Mouse (Mus musculus) spleen, embryonic (tissue): ENCODE results near the gene Atg5.
"Not testable (repeated sequence)": the region's sequence is repeated elsewhere in the genome, so short reads cannot be mapped to it uniquely, and the experiment has no call there.

Experiments used
- CTCF ChIA-PET: fragments of 350-600 bp; sonication (Branson Sonifier 250); formaldehyde crosslinking; loops from one replicate; lab custom pipeline; 2022; lab: Charles Lee

The Atg5 gene

DNA sequence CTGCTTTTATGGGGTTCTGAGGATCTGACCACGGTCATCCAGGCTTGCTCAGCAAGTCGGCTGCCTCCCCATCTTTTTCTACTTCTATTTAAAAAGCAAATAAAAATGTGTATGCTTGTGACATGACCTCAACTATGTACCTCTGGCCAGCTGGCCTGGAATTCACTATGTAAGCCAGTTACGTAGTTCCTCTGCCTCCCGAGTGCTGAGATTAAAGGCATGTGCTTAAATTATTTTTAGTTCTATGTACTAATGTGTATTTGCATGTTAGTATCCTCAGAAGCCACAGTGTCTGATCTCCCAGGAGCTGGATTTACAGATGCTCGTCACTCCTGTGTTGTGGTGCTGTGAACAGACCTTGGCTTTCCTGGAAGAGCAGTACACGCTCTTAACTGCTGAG, 41.1 kb downstream of the Atg5 start:
- CTCF ChIA-PET: interaction anchor here (0.7 to 1.1 kb wide), 2 partner anchors 8 to 16 kb away, joined by 3 to 9 read pairs; no protein-coding TSS in a partner anchor

DNA sequence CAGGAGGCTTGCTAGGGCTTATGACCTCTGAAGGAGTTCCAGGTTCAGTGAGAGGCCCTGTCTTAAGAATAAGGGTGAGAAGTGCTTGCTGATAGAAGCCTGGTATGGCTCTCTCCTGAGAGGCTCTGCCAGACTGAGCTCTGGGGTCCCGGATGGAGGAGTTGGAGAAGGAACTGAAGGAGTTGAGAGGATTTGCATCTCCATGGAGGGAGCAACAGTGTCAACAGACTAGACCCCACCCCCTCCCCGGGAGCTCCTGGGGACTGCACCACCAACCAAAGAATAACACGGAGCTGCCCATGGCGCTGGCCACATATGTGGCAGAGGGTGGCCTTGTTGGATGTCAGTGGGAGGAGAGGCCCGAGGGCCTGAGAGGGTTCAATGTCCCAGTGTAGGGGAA, 47.1 kb downstream of the Atg5 start:
- CTCF ChIA-PET: no interaction called here

DNA sequence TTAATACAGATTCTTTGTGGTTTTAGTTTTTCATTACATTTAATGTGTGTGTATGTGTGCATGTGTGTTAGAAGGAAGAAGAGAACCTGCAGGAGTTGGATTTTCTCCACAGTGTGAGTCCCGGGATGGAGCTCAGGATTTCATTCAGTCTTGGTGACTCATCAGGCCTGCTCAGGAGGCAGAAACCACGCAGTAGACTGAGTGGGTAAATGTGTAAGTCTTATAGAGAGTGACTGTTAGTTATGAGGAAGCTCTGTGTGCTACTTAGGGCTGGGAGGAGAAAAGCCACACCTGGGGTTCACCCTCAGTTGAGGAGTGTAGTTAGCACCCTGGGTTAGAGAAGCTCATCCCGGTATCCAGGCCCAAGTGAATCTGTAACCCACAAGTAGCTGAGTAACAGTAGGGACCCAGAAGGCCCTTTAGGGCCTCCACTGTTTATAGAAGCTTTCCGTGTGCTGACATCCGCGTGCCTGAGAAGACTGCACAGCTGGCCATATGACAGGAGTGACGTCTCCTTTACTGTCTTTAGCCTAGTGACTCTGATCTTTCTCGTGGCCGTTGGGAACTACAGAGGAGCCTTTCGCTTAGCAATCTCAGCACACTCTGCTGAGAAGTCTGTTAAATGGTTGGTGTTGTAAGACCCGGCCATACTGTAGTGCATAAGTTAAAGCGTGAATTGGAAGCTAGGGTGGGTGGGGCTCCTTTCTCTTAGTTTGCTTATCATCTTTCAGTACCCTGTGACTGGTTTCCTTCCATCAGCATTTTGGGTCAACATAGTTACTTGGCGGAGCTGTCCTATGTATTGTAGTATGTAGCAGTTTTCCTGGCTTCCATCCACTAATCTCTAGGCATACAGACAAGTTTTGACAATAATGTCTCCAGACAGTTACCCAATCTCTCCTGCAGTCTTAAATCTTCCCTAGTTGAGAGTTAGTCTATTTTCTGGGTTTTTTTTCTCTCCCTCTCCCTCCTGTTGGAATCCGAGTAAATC, 48.4 kb downstream of the Atg5 start:
- CTCF ChIA-PET: interaction anchor here (0.5 kb wide), 1 partner anchor 1814 kb away, joined by 5 read pairs; no protein-coding TSS in a partner anchor

DNA sequence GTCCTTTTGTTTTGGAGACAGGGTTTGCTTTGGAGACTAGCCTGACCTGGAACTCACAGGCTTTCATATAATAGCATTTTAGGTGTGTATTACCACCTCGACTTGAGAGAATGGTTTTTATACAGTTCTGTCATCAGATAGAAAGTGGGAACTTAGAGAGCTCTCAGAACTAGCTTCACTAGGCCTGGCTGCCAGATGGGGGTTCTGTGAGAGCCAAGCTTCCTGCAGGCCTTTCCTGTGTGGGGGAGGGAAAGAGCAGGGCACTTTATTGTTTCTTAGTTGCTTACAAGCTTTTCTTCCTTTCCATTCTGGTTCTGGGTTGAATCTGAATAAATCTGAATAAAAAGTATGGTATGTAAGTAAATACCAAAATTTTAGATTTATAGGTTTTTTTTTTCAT, 54.0 kb downstream of the Atg5 start:
- CTCF ChIA-PET: interaction anchor here (0.7 kb wide), 1 partner anchor 39 kb away, joined by 7 read pairs; no protein-coding TSS in a partner anchor

DNA sequence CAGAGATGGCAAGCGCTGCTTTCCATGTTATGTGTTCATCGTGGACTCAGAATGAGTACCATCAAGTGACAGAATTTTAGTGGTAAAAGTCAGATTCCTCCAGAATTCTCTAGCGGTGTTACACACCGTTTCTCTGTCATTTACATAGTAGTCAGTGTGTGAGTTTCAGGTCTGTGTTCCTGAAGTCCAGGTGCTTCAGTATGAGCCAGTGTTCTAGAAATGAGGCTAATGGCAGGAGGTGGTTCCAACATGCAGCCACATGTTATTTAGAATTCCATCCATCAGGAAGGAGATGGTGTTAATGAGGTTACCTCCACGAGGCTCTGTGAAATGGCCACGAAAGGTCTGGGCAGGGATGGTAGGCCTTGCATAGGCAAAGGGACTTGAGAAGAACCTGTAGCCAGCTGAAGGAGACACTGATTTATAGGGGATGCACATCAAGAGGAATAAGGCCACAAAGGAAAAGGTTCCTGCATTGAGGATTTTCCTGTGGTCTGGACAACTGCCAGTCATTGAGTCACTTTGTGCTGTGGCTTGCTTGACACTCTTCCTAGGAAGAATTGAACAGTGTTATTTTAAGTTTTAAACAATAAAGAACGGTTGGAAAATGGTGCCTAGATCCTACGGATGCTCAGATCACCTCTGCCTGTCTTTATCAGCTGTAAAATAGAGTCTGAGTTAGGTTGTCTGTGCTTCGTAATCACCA, 55.1 kb downstream of the Atg5 start:
- CTCF ChIA-PET: interaction anchor here (0.6 kb wide), 1 partner anchor 165 kb away, joined by 6 read pairs; no protein-coding TSS in a partner anchor

DNA sequence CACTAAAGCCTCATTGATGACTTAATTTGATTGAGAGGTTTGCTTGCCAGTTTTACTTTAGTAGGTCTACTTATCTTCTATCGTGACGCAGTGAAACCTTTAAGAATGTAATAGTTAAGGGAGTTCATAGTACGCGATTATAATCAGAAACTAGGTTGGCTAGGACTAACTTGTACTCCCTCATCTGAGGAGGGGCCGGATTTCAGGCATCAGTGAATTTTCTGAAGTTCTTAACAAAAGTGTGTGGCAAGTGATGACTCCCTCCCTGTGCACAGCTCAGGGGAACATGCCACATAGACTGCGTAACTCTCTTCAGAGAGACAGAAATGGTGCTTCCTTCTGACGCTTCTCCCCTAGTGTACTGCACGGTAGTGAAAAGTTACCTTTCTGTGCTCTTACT, 55.7 kb downstream of the Atg5 start:
- CTCF ChIA-PET: no interaction called here

DNA sequence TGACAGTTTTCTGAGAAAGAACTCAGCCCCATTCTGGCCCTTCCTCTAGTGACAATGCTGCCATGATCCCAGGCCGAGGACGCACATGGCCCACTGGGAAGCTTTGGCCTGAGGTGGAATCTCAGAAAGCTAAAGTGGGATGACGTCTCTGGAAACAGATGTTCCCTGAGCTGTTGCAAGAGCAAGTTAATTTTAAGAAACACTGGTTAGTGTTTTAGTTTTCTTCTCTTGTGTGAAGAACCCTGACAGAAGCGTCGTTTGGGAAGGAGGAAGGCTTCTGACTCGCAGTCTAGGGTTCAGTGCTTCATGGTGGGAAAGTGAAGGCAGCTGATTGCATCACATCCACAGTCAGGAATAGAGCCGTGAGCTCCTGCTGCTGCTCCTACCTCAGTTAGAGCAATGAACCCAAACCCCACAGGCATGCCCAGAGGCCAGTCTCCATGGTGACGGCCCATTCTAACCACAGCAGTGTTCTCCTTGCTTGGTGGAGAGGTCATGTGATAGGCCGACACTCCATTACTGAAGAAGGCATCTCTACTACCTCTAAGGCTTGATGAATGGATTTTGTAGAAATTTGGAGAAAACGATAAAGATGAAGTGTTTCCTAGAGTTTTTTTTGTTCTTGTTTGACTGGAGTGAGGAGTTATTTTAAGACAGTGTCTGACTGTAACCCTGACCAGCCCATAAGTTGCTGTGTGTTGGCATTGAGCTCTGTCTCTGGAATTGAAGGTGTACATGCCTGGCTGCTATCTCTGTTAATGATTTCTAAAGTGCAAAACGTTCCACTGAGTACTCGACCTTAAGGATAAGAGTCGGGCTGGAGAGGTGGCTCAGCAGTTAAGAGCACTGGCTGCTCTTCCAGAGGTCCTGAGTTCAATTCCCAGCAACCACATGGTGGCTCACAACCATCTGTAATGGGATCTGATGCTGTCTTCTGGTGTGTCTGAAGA, 57.7 kb downstream of the Atg5 start:
- CTCF ChIA-PET: interaction anchor here (0.5 to 0.7 kb wide), 3 partner anchors 16 to 784 kb away, joined by 3 to 6 read pairs (median 6); no protein-coding TSS in a partner anchor

DNA sequence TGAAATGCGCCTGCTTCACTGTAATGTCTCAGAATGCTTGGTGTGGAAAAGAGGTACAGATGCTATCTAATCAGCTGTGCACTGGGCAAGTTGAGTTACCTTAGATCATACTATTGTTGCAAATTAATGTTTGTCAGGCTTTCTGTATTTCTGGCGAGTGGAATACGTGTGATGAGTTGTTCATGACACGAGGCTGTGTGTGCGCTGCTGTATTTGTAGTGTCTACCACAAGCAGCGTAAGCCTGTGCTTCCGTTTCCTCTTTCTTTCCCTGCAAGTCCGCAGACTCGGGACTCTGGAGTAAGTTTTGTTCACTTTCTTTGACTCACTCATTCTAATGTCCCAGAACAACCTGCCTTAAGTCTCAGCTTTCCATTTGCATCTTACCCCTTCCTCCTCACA, 58.9 kb downstream of the Atg5 start:
- CTCF ChIA-PET: no interaction called here

DNA sequence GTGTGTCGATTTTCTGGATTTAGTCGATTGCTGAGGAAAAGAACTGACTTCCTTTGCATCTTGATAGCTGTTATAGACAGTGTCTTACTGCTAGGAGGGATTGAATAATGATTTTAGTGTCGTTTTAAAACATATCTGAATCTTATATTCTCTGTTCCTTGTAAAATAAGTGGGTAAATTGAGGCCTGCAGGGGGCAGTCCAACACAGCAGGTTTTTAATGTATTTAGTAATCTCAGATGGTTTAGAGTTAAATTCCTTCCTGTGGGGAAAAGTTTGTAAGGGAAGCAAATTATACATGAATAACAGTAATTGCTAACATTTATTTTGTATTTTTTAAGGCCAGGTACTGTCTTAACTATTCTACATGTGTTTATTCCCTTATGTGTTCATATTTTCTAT, 60.2 kb downstream of the Atg5 start:
- CTCF ChIA-PET: interaction anchor here (0.7 kb wide), 1 partner anchor 717 kb away, joined by 3 read pairs; no protein-coding TSS in a partner anchor

DNA sequence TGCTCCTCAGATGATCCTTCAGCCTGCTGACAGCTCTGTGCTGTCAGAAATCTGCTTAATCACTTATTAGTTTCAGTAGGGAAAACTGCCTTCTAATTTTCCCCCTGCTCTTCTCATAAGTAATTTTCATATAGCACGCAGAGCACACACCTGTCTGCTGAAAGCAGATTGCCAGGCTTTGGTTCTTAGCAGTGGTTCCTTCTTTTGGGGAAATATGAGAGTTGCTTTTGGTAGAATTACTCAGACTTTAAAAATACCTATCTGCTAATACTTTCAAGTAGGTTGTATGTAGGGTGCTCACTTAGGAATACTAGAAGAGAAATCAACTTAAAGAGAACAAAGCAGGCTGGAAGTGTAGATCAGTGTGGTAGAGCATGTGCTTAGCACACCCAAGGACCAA, 62.6 kb downstream of the Atg5 start:
- CTCF ChIA-PET: no interaction called here

DNA sequence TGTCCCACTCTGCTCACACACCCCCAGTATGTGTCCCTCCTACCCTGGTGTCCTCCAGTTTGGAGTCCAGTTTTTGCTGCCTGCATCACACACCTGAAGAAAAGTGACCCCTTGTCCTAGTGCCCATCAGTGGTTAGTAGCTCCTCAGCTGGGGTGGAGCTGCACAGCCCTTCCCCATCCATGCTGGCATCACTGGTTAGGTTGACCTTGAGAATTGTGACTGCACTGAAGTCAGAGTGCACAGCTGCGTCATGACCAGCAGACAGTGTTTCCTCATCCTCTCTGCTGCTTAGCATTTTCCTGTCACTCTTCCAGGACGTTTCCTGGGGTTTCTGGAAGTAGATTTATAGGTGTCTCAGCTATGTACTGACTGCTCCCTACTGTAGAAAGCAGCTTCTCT, 63.3 kb downstream of the Atg5 start:
- CTCF ChIA-PET: no interaction called here

DNA sequence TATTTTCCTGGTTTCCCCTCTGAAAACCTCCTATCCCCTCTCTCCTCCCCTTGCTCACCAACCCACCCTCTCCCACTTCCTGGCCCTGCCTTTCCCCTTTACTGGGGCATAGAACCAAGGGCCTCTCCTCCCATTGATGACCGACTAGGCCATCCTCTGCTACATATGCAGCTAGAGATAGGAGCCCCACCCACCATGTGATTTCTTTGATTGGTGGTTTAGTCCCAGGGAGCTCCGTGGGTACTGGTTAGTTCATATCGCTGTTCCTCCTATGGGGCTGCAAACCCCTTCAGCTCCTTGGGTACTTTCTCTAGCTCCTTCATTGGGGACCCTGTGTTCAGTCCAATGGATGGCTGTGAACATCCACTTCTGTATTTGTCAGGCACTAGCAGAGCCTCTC, 64.5 kb downstream of the Atg5 start:
- CTCF ChIA-PET: not testable (repeated sequence)

DNA sequence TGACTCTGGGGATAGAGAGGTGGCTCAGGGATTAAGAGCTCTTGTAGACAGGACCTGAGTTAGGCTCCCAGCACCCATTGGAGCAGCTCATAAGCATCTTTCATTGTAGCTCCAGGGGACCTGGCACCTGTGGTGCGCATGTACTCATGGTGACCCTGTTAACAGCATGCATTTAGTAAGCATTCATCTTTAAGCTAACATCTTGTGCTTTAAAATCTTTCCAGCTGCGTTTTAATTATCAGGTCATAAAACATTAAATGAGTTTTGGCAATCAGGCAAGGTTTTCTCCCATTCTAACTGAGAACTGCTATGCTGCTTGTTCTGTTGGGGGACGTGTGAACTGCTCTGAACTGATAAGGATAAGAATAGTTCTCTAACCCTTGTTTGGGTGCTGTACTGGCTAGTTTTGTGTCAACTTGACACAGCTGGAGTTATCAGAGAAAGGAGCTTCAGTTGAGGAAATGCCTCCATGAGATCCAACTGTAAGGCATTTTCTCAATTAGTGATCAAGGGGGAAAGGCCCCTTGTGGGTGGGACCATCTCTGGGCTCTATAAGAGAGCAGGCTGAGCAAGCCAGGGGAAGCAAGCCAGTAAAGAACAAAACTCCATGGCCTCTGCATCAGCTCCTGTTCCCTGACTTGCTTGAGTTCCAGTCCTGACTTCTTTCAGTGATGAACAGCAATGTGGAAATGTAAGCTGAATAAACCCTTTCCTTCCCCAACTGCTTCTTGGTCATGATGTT, 68.7 kb downstream of the Atg5 start:
- CTCF ChIA-PET: not testable (repeated sequence)

DNA sequence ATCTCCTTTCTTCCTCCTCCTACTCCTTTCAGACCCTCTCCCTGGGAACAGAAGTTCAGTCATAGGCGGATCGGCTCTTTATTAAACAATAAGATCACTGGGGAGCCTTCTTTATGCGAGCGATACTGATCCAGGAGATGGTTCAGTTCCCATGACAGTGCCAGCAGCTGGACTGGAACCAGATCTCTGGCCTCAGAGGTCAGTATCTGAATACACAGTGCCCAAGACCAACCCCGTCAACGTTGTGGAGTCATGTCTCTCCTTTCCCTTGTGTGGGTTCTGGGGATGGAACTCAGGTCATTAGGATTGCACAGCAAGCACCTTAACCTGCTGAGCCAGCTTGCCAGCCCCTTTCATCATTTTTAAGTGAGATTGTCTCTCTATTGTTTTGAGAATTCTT, 70.4 kb downstream of the Atg5 start:
- CTCF ChIA-PET: no interaction called here

DNA sequence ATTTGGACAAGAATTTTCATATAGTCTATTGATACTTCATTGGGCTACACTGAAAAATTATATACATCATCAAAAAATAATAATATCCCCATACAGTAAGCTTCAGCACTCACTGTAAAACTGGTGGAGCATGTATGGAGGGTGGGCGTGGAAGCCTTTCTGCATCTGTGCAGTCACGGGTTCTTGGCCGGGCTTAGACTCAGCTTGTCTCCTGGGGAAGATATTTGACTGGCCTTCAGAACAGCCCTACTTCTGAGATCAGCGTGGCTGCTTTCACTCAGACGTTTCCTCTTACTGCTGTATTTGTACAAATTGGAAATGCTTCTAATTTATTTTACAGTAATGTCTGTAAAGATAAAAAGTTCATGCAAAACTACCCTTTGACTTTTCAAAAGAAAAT, 71.2 kb downstream of the Atg5 start:
- CTCF ChIA-PET: no interaction called here

DNA sequence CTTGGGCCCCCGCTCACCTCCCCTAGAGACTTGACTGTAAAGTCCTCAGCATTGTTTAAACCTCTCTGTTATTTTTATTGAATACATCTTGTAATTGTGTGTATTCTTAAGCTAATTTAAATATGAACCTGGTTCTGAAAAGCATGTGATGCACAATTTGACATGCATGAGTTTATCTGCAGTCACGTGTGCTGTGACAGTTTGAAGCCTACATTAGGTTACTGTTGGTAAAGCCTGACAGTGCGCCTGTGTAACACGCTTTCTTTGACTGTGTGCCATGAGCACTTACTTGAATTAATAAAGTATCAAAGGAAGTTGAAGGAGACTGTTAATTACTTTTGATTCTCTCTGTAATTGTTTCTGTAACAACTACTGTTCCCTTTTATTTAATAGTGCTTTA, 72.8 kb downstream of the Atg5 start:
- CTCF ChIA-PET: no interaction called here

DNA sequence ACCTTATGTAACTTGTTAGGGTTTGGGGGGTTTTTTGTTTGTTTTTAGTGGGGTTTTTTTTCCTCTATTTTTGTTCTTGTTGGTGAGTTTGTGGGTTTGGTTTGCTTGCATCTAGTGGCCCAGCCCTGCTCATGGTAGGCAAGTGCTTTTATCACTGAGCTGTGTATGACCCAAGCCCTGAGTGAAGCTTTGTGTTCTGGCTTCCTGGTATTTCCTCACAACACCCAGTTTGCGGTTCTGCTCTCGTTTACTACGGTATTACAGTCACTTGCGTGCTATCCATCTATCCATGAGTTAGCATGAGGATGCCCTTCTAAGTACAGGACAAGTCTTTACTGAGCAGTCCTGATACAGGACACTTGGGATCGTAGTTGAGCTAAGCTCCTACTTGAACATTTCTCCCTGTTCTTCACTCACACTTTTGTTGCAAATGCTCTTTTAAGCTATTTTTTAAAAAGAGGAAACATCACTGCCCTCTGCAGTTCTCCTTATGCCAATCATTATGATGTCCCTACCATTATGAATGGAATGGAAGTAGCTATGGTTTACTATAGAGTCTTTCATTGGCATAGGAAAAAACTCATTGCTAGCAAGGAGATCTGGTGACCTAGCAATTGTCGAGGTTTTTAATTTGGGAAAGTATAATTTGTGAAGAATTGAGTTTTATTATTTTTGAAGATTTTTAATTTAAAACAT, 73.8 kb downstream of the Atg5 start:
- CTCF ChIA-PET: interaction anchor here (0.8 kb wide), 1 partner anchor 1205 kb away, joined by 3 read pairs; no protein-coding TSS in a partner anchor

DNA sequence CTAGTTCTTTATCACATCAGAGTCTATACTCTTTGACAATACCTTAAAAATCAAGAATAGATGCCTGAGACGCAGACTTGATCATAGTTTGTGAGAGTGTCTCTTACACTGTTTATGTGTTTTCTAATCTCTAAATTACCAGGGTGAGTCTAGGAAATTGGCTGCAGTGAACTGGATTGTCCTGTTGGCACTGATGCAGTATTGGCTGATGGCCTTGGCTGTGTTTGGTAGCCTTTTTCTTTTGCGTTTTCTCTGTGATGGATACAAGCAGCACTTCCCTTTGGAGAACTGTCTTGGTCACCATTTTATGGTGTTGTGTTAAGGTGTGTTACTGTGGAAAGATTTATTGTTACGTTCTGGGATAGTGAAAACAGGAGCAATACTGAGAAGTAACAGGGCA, 75.2 kb downstream of the Atg5 start:
- CTCF ChIA-PET: no interaction called here

DNA sequence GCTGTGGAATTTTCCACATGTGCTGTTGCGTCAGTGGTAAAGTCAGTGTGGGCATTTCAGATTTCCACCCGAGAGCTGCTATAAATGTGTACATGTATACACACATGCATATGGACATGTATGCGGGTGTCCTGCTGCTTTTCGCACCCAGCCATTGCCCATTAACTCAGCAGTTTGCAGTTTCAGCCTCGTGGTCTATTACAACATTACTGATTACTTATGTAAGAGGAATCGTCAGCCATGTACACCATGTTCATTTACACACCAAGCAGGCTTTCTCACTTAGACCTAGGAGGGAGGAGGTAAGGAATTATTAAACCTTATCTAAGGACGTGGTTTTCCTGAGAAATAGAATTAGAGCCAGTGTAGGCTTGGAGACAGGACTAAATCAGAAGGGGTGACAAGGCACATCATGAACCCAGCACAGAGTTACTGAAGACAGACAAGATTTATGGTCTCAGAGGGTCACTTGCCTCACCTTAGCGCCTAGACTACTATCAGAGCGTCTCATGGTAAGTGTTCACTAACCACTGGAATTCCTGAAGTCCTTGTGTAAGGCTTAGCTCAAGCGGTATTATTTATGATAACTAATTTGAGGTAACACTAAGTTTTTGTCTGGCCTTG, 79.5 kb downstream of the Atg5 start:
- CTCF ChIA-PET: no interaction called here
